Mouse (Mus musculus) lung, postnatal 25 days (tissue): Measurements from ENCODE around the gene Stox2.

Source experiments
- DNase-seq: peaks from one replicate; pipeline ENCODE4 v3.0.0; 2022; ENCODE audit warnings: low spot score

Stox2 gene

DNA sequence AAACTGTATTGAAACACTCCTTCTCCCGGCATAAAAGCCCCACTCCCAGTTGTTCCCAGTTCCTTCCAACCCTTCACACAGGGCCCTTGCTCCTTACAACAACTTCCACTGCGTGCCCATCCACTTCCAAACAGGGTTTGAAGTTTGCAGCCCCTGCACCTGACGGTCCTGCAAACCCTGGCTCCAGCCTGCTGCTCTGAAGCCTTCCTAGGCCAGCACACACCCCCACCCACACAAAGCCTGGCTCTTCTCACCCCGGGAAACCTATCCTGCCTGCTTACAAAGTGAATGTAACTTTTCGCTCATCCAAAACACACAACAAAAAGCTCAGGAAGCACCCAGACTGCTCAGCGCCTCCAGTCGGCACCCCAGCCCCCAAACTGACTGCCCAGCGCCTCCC, 37.1 kb downstream of the Stox2 start:
- DNase-seq: no peak

- no peak for DNase-seq
These were observed 41.3 kb downstream of the Stox2 start for GRCm38 (mm10) chr8:47404852-47405251.

- no peak for DNase-seq
These were observed 53.2 kb downstream of the Stox2 start for GRCm38 (mm10) chr8:47392927-47393326.

DNA sequence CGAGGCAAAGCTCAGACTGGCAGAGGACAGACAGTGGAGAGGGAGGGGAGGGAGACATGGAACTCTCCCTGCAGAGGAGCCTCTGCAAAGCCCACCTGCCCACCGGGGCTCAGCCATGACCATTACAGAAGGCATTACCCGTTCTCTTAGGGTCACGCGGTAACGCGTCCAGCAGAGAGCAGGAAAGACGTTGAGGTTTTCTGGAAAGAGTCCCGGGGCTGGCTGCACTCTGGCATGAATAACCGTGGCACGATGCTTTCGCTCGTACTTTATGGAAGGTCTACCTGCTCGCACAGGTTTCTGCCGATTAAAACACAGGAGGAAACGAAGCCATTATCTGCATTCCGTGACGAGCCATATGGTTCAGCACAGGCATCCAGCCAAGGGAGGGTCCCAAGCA, 53.9 kb downstream of the Stox2 start:
- no peak for DNase-seq

DNA sequence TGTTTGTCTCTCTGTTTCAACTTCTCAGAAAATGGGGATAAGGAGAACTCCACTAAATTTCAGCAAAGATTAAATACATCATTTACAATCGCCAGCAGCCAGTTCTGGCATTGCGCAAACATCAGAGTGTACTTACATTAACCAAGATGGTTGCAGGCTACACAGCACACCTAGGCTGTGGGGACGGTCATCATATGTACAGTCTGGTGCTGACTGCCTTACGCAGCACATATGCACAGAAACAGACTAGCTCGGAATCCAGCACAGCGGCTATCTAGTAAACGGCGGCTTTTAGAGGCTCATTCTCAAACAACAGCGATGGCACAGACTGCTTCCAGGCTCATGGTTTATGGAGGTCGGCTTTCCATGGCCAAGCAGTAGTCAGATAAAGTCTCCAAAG, 54.3 kb downstream of the Stox2 start:
- DNase-seq: no peak

DNA sequence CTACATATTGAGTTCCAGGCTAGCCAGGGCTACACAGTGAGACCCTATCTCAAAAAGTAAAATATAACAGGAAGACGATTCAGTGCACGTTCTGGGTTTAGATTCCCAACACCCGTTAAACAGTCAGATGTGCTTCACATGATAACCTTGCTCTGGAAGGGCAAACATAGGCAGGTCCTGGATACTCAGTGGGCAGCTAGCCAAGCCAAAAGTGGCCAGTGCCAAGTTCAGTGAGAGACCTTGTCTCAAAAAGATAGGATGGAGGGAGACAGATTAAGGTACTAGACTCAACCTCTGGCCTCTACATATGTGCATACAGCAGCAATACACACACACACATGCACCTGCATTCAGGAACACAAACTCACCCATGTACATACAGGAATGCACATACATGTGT, 56.7 kb downstream of the Stox2 start:
- no peak for DNase-seq

GRCm38 (mm10) chr8:47388171-47388570, 58.0 kb downstream of the Stox2 start:
- DNase-seq: no peak

GRCm38 (mm10) chr8:47385810-47386209, 60.4 kb downstream of the Stox2 start:
- no peak for DNase-seq

- DNase-seq: no peak
These were observed 62.0 kb downstream of the Stox2 start for GRCm38 (mm10) chr8:47384151-47384550.

GRCm38 (mm10) chr8:47383632-47384031, 62.5 kb downstream of the Stox2 start:
- no peak for DNase-seq

GRCm38 (mm10) chr8:47381216-47381615, 64.9 kb downstream of the Stox2 start:
- peak; percentile 56 for DNase-seq

DNA sequence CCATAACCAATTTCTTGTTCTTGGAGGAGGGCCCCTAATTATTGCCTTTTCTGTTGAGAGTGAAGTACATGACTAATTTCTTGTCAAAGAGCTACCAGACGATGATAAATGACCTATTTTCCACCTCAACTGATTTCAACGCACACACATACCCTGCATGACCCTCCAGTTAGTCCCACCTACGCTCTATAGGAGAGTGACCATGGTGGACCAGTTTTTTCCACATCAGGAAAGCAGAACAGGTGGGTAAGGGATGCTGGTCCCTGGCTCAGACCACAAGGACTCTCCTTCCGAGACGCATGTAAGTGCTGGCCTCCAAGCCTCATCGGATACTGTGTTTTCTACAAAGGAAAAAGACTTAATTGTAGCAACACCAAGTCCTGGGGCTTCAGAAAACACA, 65.4 kb downstream of the Stox2 start:
- DNase-seq: no peak

DNA sequence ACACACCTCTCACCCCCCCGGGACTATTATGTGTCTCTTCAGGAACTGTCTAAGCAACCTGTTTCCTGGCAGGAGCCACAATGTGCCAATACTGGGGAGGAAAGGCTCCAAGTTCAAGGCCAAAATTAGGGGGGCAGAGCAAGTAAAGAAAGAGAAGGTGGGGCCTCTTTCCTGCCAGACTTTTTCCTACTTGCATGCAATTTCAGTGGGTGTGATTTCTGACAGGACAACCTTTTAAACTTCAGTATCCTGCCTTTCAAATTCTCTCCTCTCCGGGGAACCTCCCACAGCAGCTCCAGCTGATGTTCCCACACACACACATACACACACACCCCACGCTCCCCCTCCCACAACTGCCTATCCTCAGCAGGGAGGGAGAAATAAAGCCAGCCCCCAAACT, 66.1 kb downstream of the Stox2 start:
- DNase-seq: no peak

DNA sequence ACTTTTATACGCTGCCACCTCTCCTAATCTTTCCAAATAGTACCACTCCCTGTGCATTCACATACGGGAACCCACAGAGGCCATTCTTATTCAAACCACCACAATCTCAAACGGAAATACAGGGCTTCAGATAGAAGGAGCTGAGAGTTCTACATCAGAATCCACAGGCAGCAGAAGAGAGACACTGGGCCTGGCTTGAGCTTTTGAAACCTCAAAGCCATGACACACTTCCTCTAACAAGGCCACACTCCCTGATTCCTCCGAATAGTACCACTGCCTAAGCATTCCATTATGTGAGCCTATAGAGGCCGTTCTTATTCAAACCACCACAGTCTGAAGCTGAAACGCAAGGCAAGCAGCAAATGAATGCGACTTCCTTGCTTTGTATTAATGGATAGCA, 69.5 kb downstream of the Stox2 start:
- DNase-seq: no peak

DNA sequence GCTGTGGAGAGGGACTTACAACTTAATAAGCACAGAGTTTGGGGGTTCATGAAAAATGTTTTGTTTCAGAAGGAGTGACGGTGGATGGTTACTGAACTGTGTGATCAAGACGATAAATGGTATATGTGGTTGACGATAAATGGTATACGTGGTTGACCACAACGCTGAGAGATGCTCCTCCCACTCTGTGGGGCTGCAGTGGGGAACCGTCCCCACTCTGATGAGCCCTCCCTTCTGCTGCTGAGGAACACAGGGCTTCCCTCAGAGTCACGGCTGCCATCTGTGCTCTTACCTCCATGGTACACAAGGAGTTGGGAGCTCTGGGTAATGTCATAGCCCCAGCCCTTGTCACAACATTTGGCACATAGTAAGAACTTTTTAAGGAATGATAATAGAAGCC, 72.4 kb downstream of the Stox2 start:
- no peak for DNase-seq

DNA sequence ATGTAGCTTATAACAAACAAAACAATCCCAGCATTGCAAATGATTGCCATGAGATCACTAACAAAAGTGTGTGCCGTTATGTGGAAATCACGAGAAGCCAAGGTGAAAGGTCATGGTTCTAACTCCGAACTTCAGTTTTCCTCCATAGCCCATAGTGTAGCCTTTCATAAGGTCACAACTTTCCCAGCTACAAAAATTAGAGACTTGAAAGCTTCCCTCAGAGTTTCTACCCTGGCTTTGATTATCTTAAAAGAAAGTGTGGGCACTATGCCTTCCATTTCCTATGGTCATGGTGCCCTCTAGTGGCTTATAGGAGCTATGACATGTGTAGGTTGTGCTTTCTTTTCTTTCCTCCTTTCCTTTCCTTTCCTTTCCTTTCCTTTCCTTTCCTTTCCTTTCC, 74.6 kb downstream of the Stox2 start:
- DNase-seq: peak; percentile 22

- DNase-seq: no peak
These were observed 75.1 kb downstream of the Stox2 start for GRCm38 (mm10) chr8:47371081-47371480.

GRCm38 (mm10) chr8:47370421-47371080, 75.6 kb downstream of the Stox2 start:
- peak; percentile 84 for DNase-seq

DNA sequence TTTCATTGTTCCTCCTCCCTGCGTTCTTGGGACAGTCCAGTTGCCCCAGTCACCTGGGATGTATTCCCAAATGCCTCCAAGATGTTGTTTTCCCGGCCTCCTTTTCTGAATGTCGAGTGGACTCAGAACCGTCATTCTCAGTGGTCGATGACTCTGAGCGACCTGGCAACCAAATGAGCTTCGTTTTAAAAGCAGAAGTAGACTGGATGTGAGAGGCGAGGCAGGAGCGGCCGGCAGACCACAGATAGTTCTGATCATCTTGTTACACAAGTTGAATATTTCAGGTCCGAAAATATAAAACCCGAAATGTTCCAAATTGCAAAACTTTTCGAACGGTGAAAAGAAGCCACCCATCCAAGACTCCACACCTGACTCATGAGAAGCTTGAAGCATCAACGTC, 76.2 kb downstream of the Stox2 start:
- DNase-seq: no peak

GRCm38 (mm10) chr8:47369044-47369769, 77.0 kb downstream of the Stox2 start:
- DNase-seq: no peak

GRCm38 (mm10) chr8:47367029-47367428, 79.1 kb downstream of the Stox2 start:
- DNase-seq: no peak

- peak; percentile 42 for DNase-seq
These were observed 82.9 kb downstream of the Stox2 start for GRCm38 (mm10) chr8:47363271-47363670.

GRCm38 (mm10) chr8:47355340-47355906, 90.7 kb downstream of the Stox2 start:
- DNase-seq: no peak
